Mouse (Mus musculus) bone marrow macrophage, adult 2 months (primary cell): Measurements from ENCODE around the gene Arhgef3. TPM values are rescaled to one million over a fixed set of nuclear protein-coding genes. Genes with fewer than 3 reads are reported as not detected.

Experiments
- H3K27ac ChIP-seq: 2 replicates; pipeline ENCODE4 v1.5.1; 2012; ENCODE audit warnings: low read depth, low read length; ENCODE audit not compliant: insufficient read depth
- H3K4me1 ChIP-seq: 2 replicates; pipeline ENCODE4 v1.6.1; 2012; ENCODE audit warnings: low read length; ENCODE audit not compliant: control insufficient read depth, insufficient read depth
- H3K4me3 ChIP-seq: 2 replicates; pipeline ENCODE4 v1.5.1; 2012; ENCODE audit warnings: mild to moderate bottlenecking, low read length, moderate library complexity; ENCODE audit not compliant: insufficient read depth
- CTCF ChIP-seq: IDR thresholded peaks from 2 replicates; pipeline ENCODE4 v1.5.1; 2012; ENCODE audit warnings: low read depth, mild to moderate bottlenecking, low read length, moderate library complexity
- POLR2A ChIP-seq: IDR thresholded peaks from 2 replicates; pipeline ENCODE4 v1.6.1; 2012; ENCODE audit warnings: mild to moderate bottlenecking, low read depth, low read length, borderline replicate concordance
- polyA plus RNA-seq: library from polyadenylated mRNA; stranded (reverse); fragments of >200 nt; gene quantifications from 2 replicates; pipeline ENCODE4 v1.2.4, GENCODE M21; 2012; ENCODE audit not compliant: missing spikeins, insufficient read depth, insufficient read length

Arhgef3 gene
- polyA plus RNA-seq, 1 experiment, result 10.2 TPM

DNA sequence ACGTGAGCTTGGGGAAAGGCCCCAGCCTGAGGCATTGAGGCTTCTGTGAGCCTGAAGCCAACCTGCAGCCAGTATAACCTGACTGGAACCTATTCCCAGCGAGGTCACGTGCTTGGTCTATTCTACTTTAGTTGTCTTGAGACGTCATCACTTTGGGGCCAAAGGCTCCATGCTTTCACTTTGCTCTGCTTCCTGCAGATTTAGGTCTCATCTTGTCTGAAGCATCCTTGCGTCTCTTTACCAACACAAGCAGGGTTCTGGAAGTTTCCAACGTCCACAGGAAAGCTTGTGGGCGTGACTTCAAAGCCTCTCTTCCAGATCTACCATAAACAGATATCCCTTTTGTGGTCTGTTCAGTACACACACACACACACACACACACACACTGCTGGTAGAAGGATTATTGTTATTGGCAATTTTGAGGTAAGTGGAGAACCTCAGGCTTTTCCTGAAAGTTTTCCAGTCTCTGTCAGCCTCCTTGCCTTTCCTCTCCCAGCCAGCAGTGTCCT is 135.6 kb downstream of the Arhgef3 start:
- Histone ChIP-seq H3K27ac (no peak overlapping the region), H3K4me1 (peaks cover 4% of the 10 kb centered on the region; the same call in 1 of the 2 replicates), H3K4me3 (no peak overlapping the region)
- TF ChIP-seq POLR2A, result no peak
- TF ChIP-seq CTCF, result no peak

DNA sequence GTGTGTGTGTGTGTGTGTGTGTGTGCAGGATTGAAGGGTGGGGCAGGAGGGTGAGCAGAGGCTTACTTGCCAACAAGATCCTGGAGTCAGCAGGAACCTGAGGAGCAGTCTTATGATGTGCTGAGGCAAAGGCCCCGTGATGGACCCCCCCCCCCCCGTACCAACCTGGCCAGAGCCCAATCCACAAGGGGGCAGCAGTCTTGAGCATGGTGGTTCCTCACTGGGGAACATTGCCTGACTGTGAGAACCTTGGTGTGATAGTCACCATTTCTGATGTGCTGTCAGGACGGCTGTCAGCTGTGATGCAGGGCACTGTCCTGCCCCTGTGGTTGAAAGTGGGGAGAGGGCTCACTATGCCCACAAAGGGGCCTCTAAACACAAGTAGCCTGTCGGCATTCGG is 138.7 kb downstream of the Arhgef3 start:
- Histone ChIP-seq H3K4me3 (no peak overlapping the region), H3K27ac (no peak overlapping the region), H3K4me1 (peaks cover 4% of the 10 kb centered on the region; the same call in 1 of the 2 replicates)
- TF ChIP-seq POLR2A, result no peak
- no peak for TF ChIP-seq CTCF

DNA sequence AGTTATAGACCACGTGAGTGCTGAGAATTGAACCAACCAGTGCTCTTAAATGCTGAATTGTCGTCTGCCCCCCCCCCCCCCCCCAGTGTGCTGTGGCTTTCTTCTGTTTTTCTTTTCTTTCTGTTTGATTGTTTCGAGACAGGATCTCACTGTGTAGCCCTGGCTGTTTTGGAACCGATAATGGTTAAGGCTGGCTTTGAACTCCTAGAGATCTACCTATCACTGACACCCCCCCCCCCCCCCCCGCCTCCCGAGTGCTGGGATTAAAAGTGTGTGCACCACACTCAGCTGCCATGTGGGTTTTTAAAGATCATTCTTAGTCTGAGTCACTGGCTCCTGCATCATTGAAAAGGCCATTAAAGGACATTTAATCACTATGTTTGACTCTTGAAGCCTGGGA is 147.7 kb downstream of the Arhgef3 start:
- Histone ChIP-seq H3K4me1 (no peaks in the 10 kb centered on the region), H3K4me3 (no peak overlapping the region), H3K27ac (no peak overlapping the region)
- TF ChIP-seq POLR2A (no peak), CTCF (no peak)

DNA sequence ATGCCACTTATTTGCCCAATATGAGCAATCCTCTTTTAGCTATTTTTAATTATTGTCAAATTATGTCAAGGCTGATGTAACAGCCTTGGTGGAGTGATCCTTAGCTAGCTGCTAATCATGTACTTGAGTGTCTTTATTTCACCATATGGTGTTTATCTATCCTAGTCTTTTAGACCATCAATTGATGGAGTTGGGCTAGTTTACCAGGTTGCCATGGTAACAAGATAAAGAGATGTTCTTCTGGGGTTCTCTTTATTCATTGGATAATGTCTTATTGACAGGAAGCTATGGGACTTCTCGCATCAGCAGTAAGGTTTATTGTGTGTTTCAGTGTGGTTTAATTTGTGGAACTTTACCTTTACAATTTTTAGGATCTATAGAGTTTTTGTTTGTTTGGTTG is 151.9 kb downstream of the Arhgef3 start:
- no peak overlapping the region for H3K27ac ChIP-seq
- TF ChIP-seq POLR2A (no peak), CTCF (no peak)
- no peak overlapping the region for H3K4me3 ChIP-seq
- H3K4me1 ChIP-seq, result no peaks in the 10 kb centered on the region

DNA sequence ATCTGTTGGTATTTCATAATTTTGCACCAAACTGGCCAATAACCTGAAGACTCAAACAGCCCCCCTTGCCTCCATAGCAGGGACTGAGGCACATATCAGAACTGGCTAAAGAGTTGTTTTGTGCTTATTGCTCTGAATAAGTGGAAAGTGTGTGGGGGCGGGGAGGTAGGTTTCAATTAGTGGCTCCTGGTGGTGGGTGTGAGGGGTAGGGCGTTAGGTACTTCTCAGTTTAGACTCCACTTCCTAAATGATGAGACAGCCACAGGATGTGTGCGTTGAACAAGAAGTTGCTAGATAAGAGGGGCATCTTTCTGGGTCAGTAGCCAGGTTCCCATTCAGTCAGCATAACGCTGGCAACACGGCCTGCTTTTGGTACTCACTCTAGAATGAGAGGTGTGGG is 153.4 kb downstream of the Arhgef3 start:
- no peak for TF ChIP-seq CTCF
- TF ChIP-seq POLR2A, result no peak
- Histone ChIP-seq H3K27ac (no peak overlapping the region), H3K4me1 (no peaks in the 10 kb centered on the region), H3K4me3 (no peak overlapping the region)

DNA sequence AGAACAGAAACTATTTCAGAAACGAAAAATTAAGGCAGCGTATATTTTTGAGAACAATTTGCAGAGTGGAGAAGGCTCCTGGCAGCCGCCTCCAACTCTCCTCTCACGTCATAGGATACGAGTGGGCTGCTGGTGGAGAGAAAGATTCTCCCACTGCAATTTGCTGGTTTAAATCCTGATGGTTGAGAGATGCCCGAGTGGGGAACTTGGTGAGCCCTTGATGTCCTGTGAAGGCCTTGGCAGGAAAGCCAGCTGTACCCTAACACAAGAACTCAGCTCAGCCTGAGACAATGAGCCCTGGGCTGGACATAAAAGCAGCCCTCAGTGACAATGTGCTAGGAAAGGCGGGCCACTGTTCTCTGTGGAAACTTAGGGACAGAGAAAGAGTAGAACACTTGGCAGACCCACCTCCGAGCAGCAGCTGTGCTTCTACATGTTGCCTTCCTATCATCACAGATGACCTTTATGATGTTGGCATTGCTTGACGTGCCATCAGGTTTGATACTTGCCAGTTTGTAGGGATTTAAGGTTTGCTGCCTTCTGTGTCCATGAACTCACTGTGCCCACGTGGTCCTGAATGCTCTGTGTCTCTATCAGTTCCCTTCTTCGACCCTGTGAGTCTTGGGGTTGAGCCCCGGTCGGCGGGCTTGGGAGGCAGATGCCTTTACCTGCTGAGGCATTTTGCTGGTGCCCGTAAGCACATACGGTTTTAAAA is 154.4 kb downstream of the Arhgef3 start:
- H3K4me1 ChIP-seq, result no peaks in the 10 kb centered on the region
- no peak overlapping the region for H3K27ac ChIP-seq
- H3K4me3 ChIP-seq, result no peak overlapping the region
- TF ChIP-seq CTCF, result no peak
- TF ChIP-seq POLR2A, result no peak

DNA sequence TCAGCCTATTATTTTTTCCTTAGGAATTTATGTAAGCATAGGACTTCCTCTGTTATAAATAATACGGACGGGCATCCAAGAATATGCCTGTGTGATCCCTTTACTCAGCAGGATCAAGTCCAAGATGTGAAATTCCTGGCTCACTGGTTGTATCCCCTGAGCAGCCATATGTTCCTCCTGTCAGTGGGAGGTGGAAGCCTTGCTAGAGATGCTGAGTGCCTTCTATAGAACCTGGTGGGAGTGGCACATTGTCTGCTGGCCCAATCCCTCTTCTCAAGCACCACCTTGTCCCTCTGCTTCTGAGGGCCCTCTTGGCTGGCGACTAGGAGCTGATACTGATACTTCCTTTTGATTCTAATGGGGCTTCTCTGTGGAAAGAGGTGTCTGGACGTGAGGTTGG is 155.1 kb downstream of the Arhgef3 start:
- Histone ChIP-seq H3K27ac (no peak overlapping the region), H3K4me3 (no peak overlapping the region), H3K4me1 (no peaks in the 10 kb centered on the region)
- no peak for TF ChIP-seq CTCF
- no peak for TF ChIP-seq POLR2A

DNA sequence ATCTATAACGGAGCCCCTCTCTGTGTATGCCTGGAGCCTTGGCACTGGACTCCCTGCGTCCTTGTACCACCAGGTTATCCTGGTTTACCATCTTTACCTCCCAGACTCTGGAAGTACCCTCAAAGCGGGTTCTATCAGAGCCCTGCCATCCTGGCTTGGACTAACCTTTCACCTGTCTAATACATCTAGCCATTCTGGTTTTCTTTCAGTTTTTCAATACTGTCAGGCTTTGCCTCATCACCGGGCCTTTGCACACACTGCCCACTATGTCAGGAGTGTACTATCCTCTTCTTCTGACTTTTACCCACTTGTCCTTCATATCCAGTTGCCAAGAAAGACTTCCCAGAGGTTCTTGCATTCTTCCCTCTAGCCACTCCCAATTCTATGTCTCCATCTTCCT is 155.8 kb downstream of the Arhgef3 start:
- Histone ChIP-seq H3K27ac (no peak overlapping the region), H3K4me3 (no peak overlapping the region), H3K4me1 (no peaks in the 10 kb centered on the region)
- no peak for TF ChIP-seq CTCF
- no peak for TF ChIP-seq POLR2A

DNA sequence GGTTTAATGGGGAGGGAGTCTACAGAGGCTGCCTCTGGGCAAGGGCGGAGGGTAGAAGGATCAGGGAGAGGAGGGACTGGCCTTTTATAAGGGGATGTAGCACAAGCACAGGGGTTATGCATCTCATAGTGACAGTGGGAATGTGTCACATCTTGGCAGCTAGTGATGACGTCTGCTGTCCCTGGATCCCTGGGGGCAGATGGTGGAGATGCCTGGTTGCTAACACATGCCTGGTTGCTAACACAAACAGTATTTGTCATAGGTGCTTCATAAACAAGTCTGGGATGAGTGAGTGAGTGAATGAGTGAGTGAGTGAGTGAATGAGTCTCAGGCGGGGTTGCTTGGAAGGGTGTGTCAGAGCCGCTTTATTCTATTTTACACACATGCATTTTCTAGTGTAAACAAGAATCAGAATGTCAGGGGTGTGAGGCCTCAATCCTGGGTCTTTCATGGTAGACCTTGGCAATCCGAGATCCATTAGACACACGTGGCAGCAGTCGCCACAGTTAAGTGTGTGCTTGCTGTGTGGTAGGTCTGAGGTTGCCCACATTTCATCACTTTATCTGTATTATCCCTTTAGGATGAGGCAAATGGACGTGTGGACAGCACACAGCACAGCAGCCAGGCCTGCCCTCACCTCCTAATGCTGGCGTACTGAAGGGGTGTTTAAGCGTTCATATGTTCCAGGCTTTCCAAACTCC is 156.8 kb downstream of the Arhgef3 start:
- TF ChIP-seq CTCF, result no peak
- TF ChIP-seq POLR2A, result no peak
- no peak overlapping the region for H3K4me3 ChIP-seq
- H3K27ac ChIP-seq, result no peak overlapping the region
- no peaks in the 10 kb centered on the region for H3K4me1 ChIP-seq
